Mouse (Mus musculus) embryonic fibroblast, embryonic 13.5 days (primary cell): ENCODE measurements around the gene Alg6.

Source experiments
- CTCF ChIP-seq: IDR thresholded peaks from 2 replicates; pipeline ENCODE4 v1.5.1; 2011; ENCODE audit warnings: mild to moderate bottlenecking, control low read depth, low read length, moderate library complexity, borderline replicate concordance; ENCODE audit not compliant: insufficient read depth
- POLR2A ChIP-seq: IDR thresholded peaks from 2 replicates; pipeline ENCODE4 v1.6.1; 2011; ENCODE audit warnings: low read depth, mild to moderate bottlenecking, control low read depth, low read length, moderate library complexity

DNA sequence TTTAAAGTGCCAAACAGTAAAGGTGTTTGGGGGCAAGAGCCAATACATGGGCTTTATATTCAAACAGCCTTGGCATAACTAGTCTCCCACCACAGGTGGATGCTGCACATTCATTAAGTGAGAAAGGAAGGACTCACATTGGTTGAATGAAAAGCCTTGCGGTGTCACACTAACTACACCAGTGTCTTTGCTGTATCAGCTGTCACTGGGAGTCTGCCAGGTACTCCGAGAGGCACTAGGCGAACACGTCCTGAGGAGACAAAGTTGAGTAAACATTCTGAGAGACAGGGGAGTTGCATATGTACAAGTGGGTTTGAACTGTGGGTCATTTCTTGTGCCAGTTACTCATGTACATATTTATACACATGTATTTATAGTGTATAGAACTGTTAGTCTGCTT lies 8.9 kb downstream of the Alg6 start:
- TF ChIP-seq POLR2A (no peak), CTCF (no peak)
